Mouse (Mus musculus) mammary gland, adult 2 months (tissue): ENCODE measurements around the gene Lgr5. TPM values are rescaled to one million over a fixed set of nuclear protein-coding genes. Genes with fewer than 3 reads are reported as not detected.

Source experiments
- polyA plus RNA-seq: library from polyadenylated mRNA; depleted of rRNA; stranded (reverse); fragments of >200 nt; gene quantifications from 2 replicates; pipeline ENCODE4 v1.2.3, GENCODE M21; 2012; ENCODE audit warnings: low replicate concordance; rRNA removed

Lgr5 gene
- polyA plus RNA-seq: 5.3 and 12.5 TPM in 2 replicates

GRCm38 (mm10) chr10:115587301-115587969 is at the start of gene Lgr5:
Gene Lgr5 (minus strand): TSS chr10:115587780.

DNA sequence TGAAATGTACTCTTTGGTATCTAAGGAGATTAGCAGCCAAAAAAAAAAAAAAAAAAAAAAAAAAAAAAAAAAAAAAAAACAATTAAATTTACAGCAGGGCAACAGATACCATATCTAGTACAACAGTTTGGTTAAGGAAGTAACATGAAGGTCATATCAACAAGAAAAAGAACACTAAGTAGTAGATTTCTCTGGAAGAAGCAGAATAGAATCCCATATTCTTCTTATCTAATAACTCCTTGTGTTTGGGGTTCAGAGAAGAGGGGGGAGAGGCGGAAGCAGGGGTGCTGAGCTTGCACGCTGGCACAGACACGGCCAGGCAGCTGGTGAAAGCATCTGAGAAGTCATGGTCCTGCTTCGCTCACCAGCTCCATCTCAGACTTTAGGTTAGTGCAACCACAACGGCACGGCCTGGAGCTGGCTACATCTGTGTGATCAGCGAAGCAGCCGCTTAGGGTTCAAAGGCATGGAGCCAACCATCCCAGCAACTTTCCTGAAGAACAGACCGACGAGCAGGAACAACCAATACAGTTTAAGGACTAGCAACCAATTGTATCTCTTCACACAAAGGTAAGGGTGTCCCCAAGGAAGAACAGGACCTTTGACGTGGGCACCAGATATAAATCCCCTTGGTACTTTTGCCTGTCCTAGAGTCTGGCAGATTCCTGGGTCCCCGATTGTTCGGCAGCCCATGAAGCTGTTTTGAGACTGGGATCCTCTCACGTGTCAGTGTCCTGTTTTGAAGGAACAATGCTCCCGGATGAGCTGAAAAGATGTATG is 17.7 kb downstream of the Lgr5 start, which contains the start of gene A930009A15Rik:
Gene A930009A15Rik, plus strand, starts transcription at position 275 of the 780 bp plus-strand sequence.

Other genes starting within 250 kb of the Lgr5 start
- 11.6 and 17.4 TPM in 2 replicates for gene Tmem19, start 225.3 kb downstream of the Lgr5 start, polyA plus RNA-seq
- gene Thap2, start 203.3 kb downstream of the Lgr5 start, polyA plus RNA-seq: 6.0 and 7.3 TPM in 2 replicates
- 12.9 and 32.0 TPM in 2 replicates for gene Zfc3h1, start 202.8 kb downstream of the Lgr5 start, polyA plus RNA-seq
- gene A930009A15Rik, start 17.8 kb downstream of the Lgr5 start, polyA plus RNA-seq: not detected in 2 replicates
- 0.93 and 8.8 TPM in 2 replicates for gene Tspan8, start 229.1 kb upstream of the Lgr5 start, polyA plus RNA-seq